Mouse (Mus musculus) embryonic facial prominence, embryonic 13.5 days (tissue): ENCODE measurements around the gene Elmod1. TPM values are rescaled to one million over a fixed set of nuclear protein-coding genes. Genes with fewer than 3 reads are reported as not detected.

ENCODE experiments used
- ATAC-seq: fragments of 200-750 bp; cut with Nextera tagmentation; 2 replicates; pipeline ENCODE4 v1.8.0; 2017; ENCODE audit warnings: low read depth; ENCODE audit not compliant: insufficient number of reproducible peaks, insufficient read depth, low FRiP score, low TSS enrichment
- H3K27ac ChIP-seq: fragments of 300-500 bp; sonication (generic); 2 replicates; pipeline ENCODE4 v1.5.1; 2015; ENCODE audit warnings: moderate library complexity, mild to moderate bottlenecking, inconsistent platforms
- H3K27me3 ChIP-seq: fragments of 300-500 bp; sonication (generic); 2 replicates; pipeline ENCODE4 v1.6.1; 2015; ENCODE audit warnings: mild to moderate bottlenecking, inconsistent platforms
- H3K36me3 ChIP-seq: fragments of 300-500 bp; sonication (generic); 2 replicates; pipeline ENCODE4 v1.6.1; 2015; ENCODE audit warnings: mild to moderate bottlenecking, inconsistent platforms
- H3K4me1 ChIP-seq: fragments of 300-500 bp; sonication (generic); 2 replicates; pipeline ENCODE4 v1.6.1; 2015; ENCODE audit warnings: inconsistent platforms
- H3K4me2 ChIP-seq: fragments of 300-500 bp; sonication (generic); 2 replicates; pipeline ENCODE4 v1.6.1; 2015; ENCODE audit warnings: moderate library complexity, mild to moderate bottlenecking, inconsistent platforms
- H3K4me3 ChIP-seq: fragments of 300-500 bp; sonication (generic); 2 replicates; pipeline ENCODE4 v1.5.1; 2015; ENCODE audit warnings: mild to moderate bottlenecking, inconsistent platforms
- H3K9ac ChIP-seq: fragments of 300-500 bp; sonication (generic); 2 replicates; pipeline ENCODE4 v1.6.1; 2015; ENCODE audit warnings: mild to moderate bottlenecking, inconsistent platforms
- H3K9me3 ChIP-seq: fragments of 300-500 bp; sonication (generic); 2 replicates; pipeline ENCODE4 v1.6.1; 2016; ENCODE audit warnings: inconsistent platforms
- WGBS: fragments of 180-500 bp; shearing (Covaris S2); methylation state at CpG from one replicate; pipeline ENCODE4 v1.1.7; 2015; ENCODE audit warnings: mixed read lengths; 5-methylcytosine and 5-hydroxymethylcytosine counted together
- polyA plus RNA-seq: library from polyadenylated mRNA; unstranded; fragments of >200 nt; fragmentation: Nextera tagmentation; extraction: Ambion mirVana; gene quantifications from 2 replicates; pipeline ENCODE4 v1.2.1, GENCODE M21; 2015

The Elmod1 gene
- polyA plus RNA-seq, 1 experiment from 2014 or later, result 0.67 TPM

GRCm38 (mm10) chr9:53905418-53905817 is 69.7 kb downstream of the Elmod1 start:
- 41% methylated on average over 3 of the region's 3 CpGs for WGBS

GRCm38 (mm10) chr9:53903215-53903842 is 71.8 kb downstream of the Elmod1 start:
- H3K9me3 ChIP-seq, result no peaks in the 10 kb centered on the region
- 89% methylated on average over 7 of the region's 7 CpGs for WGBS
- H3K36me3 ChIP-seq, result no peaks in the 10 kb centered on the region
- no peak overlapping the region for H3K4me2 ChIP-seq
- no peak overlapping the region for H3K9ac ChIP-seq
- no peak overlapping the region for H3K27ac ChIP-seq
- H3K4me1 ChIP-seq, result no peaks in the 10 kb centered on the region
- no peaks in the 10 kb centered on the region for H3K27me3 ChIP-seq
- no peak for ATAC-seq
- no peak overlapping the region for H3K4me3 ChIP-seq

More at GRCm38 (mm10) chr9:53905418-53905817, 69.7 kb downstream of the Elmod1 start:
- H3K27ac ChIP-seq, result no peak overlapping the region
- H3K4me2 ChIP-seq, result no peak overlapping the region
- H3K36me3 ChIP-seq, result no peaks in the 10 kb centered on the region
- no peaks in the 10 kb centered on the region for H3K4me1 ChIP-seq
- H3K4me3 ChIP-seq, result no peak overlapping the region
- ATAC-seq, result no peak
- H3K9ac ChIP-seq, result no peak overlapping the region
- H3K9me3 ChIP-seq, result no peaks in the 10 kb centered on the region
- no peaks in the 10 kb centered on the region for H3K27me3 ChIP-seq

- Histone ChIP-seq H3K4me3 (no peak overlapping the region), H3K9ac (no peak overlapping the region), H3K4me2 (no peak overlapping the region), H3K9me3 (no peaks in the 10 kb centered on the region), H3K4me1 (no peaks in the 10 kb centered on the region), H3K27me3 (no peaks in the 10 kb centered on the region), H3K36me3 (no peaks in the 10 kb centered on the region), H3K27ac (no peak overlapping the region)
- 87% methylated on average over 6 of the region's 6 CpGs for WGBS
- ATAC-seq, result no peak
Observed at GRCm38 (mm10) chr9:53899836-53900235, 75.3 kb downstream of the Elmod1 start.

- 55% methylated on average over 7 of the region's 7 CpGs for WGBS
- no peaks in the 10 kb centered on the region; the same call in 1 of the 2 replicates for H3K9me3 ChIP-seq
Observed at GRCm38 (mm10) chr9:53895827-53896226, 79.3 kb downstream of the Elmod1 start.

GRCm38 (mm10) chr9:53890075-53890474 is 85.0 kb downstream of the Elmod1 start:
- Histone ChIP-seq H3K36me3 (no peaks in the 10 kb centered on the region), H3K4me3 (no peak overlapping the region), H3K9me3 (no peaks in the 10 kb centered on the region; the same call in 1 of the 2 replicates), H3K27ac (no peak overlapping the region), H3K4me1 (no peaks in the 10 kb centered on the region), H3K27me3 (no peaks in the 10 kb centered on the region), H3K4me2 (no peak overlapping the region), H3K9ac (no peak overlapping the region)
- ATAC-seq, result no peak
- WGBS, result 2% methylated on average over 1 of the region's 1 CpGs

More at GRCm38 (mm10) chr9:53895827-53896226, 79.3 kb downstream of the Elmod1 start:
- Histone ChIP-seq H3K4me1 (no peaks in the 10 kb centered on the region), H3K4me3 (no peak overlapping the region), H3K27ac (no peak overlapping the region), H3K27me3 (no peaks in the 10 kb centered on the region), H3K36me3 (no peaks in the 10 kb centered on the region), H3K4me2 (no peak overlapping the region), H3K9ac (no peak overlapping the region)
- no peak for ATAC-seq

GRCm38 (mm10) chr9:53883588-53884280 is 91.4 kb downstream of the Elmod1 start:
- no peaks in the 10 kb centered on the region for H3K36me3 ChIP-seq
- H3K9me3 ChIP-seq, result no peaks in the 10 kb centered on the region
- WGBS, result 92% methylated on average over 23 of the region's 23 CpGs
- no peak overlapping the region for H3K4me2 ChIP-seq
- no peaks in the 10 kb centered on the region for H3K4me1 ChIP-seq
- ATAC-seq, result no peak
- H3K27ac ChIP-seq, result no peak overlapping the region
- H3K27me3 ChIP-seq, result no peaks in the 10 kb centered on the region
- no peak overlapping the region for H3K9ac ChIP-seq
- no peak overlapping the region for H3K4me3 ChIP-seq

- H3K27ac ChIP-seq, result no peak overlapping the region
- no peak overlapping the region for H3K9ac ChIP-seq
- H3K4me3 ChIP-seq, result no peak overlapping the region
- H3K36me3 ChIP-seq, result no peaks in the 10 kb centered on the region
- WGBS, result 25% methylated on average over 2 of the region's 2 CpGs
- H3K9me3 ChIP-seq, result no peaks in the 10 kb centered on the region
- no peaks in the 10 kb centered on the region for H3K27me3 ChIP-seq
- H3K4me2 ChIP-seq, result no peak overlapping the region
- ATAC-seq, result no peak
- no peaks in the 10 kb centered on the region for H3K4me1 ChIP-seq
Observed at GRCm38 (mm10) chr9:53877423-53877822, 97.7 kb downstream of the Elmod1 start.

- WGBS, result 78% methylated on average over 8 of the region's 8 CpGs
Observed at GRCm38 (mm10) chr9:53873239-53873638, 101.9 kb downstream of the Elmod1 start.

More at GRCm38 (mm10) chr9:53873239-53873638, 101.9 kb downstream of the Elmod1 start:
- Histone ChIP-seq H3K4me1 (no peaks in the 10 kb centered on the region), H3K36me3 (no peaks in the 10 kb centered on the region), H3K9ac (no peak overlapping the region), H3K27me3 (no peaks in the 10 kb centered on the region), H3K4me3 (no peak overlapping the region), H3K4me2 (no peak overlapping the region), H3K27ac (no peak overlapping the region), H3K9me3 (no peaks in the 10 kb centered on the region)
- no peak for ATAC-seq

Other genes starting within 250 kb of the Elmod1 start
- 10.5 and 10.9 TPM in 2 replicates for gene Slc35f2, start 203.8 kb downstream of the Elmod1 start, polyA plus RNA-seq
- gene Sln, start 125.1 kb downstream of the Elmod1 start, polyA plus RNA-seq, result 4.6 and 6.0 TPM in 2 replicates
- gene Tnfaip8l3, start 93.1 kb upstream of the Elmod1 start, polyA plus RNA-seq, result 0.86 and 1.3 TPM in 2 replicates